Mouse (Mus musculus) lung, embryonic 16.5 days (tissue): Measurements from ENCODE around the gene Mrps7. TPM values are rescaled to one million over a fixed set of nuclear protein-coding genes. Genes with fewer than 3 reads are reported as not detected.

Experiments
- ATAC-seq: fragments of 200-750 bp; cut with Nextera tagmentation; 2 replicates; pipeline ENCODE4 v1.8.0; 2017; ENCODE audit warnings: low read depth, mild to moderate bottlenecking, moderate library complexity
- H3K27ac ChIP-seq: fragments of 300-500 bp; sonication (generic); 2 replicates; pipeline ENCODE4 v1.5.1; 2014; ENCODE audit warnings: mild to moderate bottlenecking, control low read depth, low read length
- H3K27me3 ChIP-seq: fragments of 300-500 bp; sonication (generic); 2 replicates; pipeline ENCODE4 v1.6.1; 2014; ENCODE audit warnings: low read depth, low read length, mixed read lengths; ENCODE audit not compliant: control insufficient read depth, insufficient read depth
- H3K36me3 ChIP-seq: fragments of 300-500 bp; sonication (generic); 2 replicates; pipeline ENCODE4 v1.6.1; 2014; ENCODE audit warnings: low read length; ENCODE audit not compliant: control insufficient read depth, insufficient read depth
- H3K4me1 ChIP-seq: fragments of 300-500 bp; sonication (generic); replicated peaks from 2 replicates; pipeline ENCODE4 v1.6.1; 2014; ENCODE audit warnings: low read length, mixed read lengths; ENCODE audit not compliant: control insufficient read depth, insufficient read depth
- H3K4me2 ChIP-seq: fragments of 300-500 bp; sonication (generic); 2 replicates; pipeline ENCODE4 v1.6.1; 2014; ENCODE audit warnings: low read depth, low read length, control low read depth
- H3K4me3 ChIP-seq: fragments of 300-500 bp; sonication (generic); 2 replicates; pipeline ENCODE4 v1.5.1; 2014; ENCODE audit warnings: mild to moderate bottlenecking, low read length, control low read depth
- H3K9ac ChIP-seq: fragments of 300-500 bp; sonication (generic); 2 replicates; pipeline ENCODE4 v1.6.1; 2014; ENCODE audit warnings: low read length, control low read depth
- H3K9me3 ChIP-seq: fragments of 300-500 bp; sonication (generic); 2 replicates; pipeline ENCODE4 v1.6.1; 2016; ENCODE audit warnings: low read length; ENCODE audit not compliant: control insufficient read depth
- WGBS: fragments of 180-500 bp; shearing (Covaris S2); extraction: QIAGEN DNeasy Blood & Tissue Kit; methylation state at CpG from one replicate; pipeline ENCODE4 v1.1.7; 2014; 5-methylcytosine and 5-hydroxymethylcytosine counted together
- polyA plus RNA-seq: library from polyadenylated mRNA; unstranded; fragments of >200 nt; fragmentation: Nextera tagmentation; extraction: Ambion mirVana; gene quantifications from 2 replicates; pipeline ENCODE4 v1.2.1, GENCODE M21; 2015

Mrps7 gene
- polyA plus RNA-seq, 1 experiment from 2014 or later, result 87.6 TPM

DNA sequence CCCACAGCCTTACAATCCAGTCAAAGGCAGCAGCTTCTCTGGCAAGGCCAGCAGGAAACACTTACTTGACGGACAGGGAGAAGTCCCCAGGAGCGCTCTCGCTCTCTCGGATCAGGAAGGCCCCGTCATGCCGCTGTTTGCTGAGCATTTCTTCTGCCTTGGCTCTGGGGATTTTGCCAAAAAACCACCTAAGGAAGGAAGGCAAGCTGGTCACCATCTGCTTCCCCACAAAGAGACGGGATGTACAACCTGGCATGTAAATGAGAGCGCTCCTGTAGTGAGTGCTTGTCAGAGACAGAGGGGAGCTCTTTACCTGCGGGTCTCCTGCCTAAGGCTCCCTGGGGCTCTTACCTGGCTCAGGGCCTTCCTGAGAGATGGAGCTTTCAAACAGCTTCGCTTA is 46.0 kb downstream of the Mrps7 start:
- no peak overlapping the region; the same call in 1 of the 2 replicates for H3K27ac ChIP-seq
- H3K9ac ChIP-seq, result no peak overlapping the region
- no peak for ATAC-seq
- WGBS, result 49% methylated on average over 10 of the region's 10 CpGs
- H3K4me1 ChIP-seq, result no peaks in the 10 kb centered on the region
- H3K4me3 ChIP-seq, result no peak overlapping the region
- H3K4me2 ChIP-seq, result no peak overlapping the region
- H3K36me3 ChIP-seq, result peaks cover 8% of the 10 kb centered on the region; the same call in 1 of the 2 replicates
- H3K27me3 ChIP-seq, result no peaks in the 10 kb centered on the region
- H3K9me3 ChIP-seq, result no peaks in the 10 kb centered on the region

DNA sequence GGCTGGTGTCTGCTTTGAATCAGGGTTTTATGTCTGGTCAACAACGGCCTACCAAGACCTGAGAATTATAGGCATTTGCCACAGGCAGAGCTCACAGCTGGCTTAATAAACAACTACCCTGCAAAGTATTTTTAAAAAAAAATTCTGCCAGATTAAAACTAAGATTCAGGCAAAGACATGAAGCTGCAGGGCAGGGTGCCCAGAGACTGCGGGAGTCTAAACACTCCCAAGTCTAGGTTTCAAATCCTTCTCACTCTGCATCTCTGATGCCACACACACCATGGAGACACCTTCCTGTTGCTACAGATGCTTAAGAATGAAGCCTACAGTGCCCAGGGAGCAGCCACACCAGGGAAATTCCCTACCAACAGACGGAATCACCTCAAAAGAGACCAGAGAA is 48.0 kb downstream of the Mrps7 start:
- no peaks in the 10 kb centered on the region for H3K9me3 ChIP-seq
- no peak for ATAC-seq
- peaks cover 6% of the 10 kb centered on the region; the same call in 1 of the 2 replicates for H3K36me3 ChIP-seq
- H3K4me1 ChIP-seq, result no peaks in the 10 kb centered on the region
- H3K4me3 ChIP-seq, result no peak overlapping the region
- 89% methylated on average over 3 of the region's 3 CpGs for WGBS
- H3K9ac ChIP-seq, result no peak overlapping the region
- H3K27ac ChIP-seq, result no peak overlapping the region
- H3K27me3 ChIP-seq, result no peaks in the 10 kb centered on the region
- no peak overlapping the region for H3K4me2 ChIP-seq

GRCm38 (mm10) chr11:115653194-115653593 is 49.5 kb downstream of the Mrps7 start:
- H3K27me3 ChIP-seq, result no peaks in the 10 kb centered on the region
- peaks cover 6% of the 10 kb centered on the region; the same call in 1 of the 2 replicates for H3K36me3 ChIP-seq
- H3K9me3 ChIP-seq, result no peaks in the 10 kb centered on the region
- 87% methylated on average over 3 of the region's 3 CpGs for WGBS
- ATAC-seq, result no peak
- no peak overlapping the region for H3K4me3 ChIP-seq
- no peaks in the 10 kb centered on the region for H3K4me1 ChIP-seq
- no peak overlapping the region for H3K27ac ChIP-seq
- H3K4me2 ChIP-seq, result no peak overlapping the region
- H3K9ac ChIP-seq, result no peak overlapping the region

GRCm38 (mm10) chr11:115654128-115654527 is 50.4 kb downstream of the Mrps7 start:
- H3K4me3 ChIP-seq, result no peak overlapping the region
- no peak overlapping the region for H3K9ac ChIP-seq
- H3K4me2 ChIP-seq, result no peak overlapping the region
- ATAC-seq, result no peak
- no peaks in the 10 kb centered on the region for H3K9me3 ChIP-seq
- H3K36me3 ChIP-seq, result peaks cover 5% of the 10 kb centered on the region; the same call in 1 of the 2 replicates
- WGBS, result 66% methylated on average over 2 of the region's 2 CpGs
- H3K4me1 ChIP-seq, result no peaks in the 10 kb centered on the region
- no peak overlapping the region for H3K27ac ChIP-seq
- H3K27me3 ChIP-seq, result no peaks in the 10 kb centered on the region

Other genes with a start within 250 kb of the Mrps7 start
- gene Hid1, start 236.2 kb upstream of the Mrps7 start, polyA plus RNA-seq, result 19.1 and 20.2 TPM in 2 replicates
- gene Cdr2l, start 222.0 kb upstream of the Mrps7 start, polyA plus RNA-seq, result 11.5 and 12.0 TPM in 2 replicates
- gene Mrpl58, start 200.2 kb upstream of the Mrps7 start, polyA plus RNA-seq, result 203 and 205 TPM in 2 replicates
- 822 and 823 TPM in 2 replicates for gene Atp5h, start 184.0 kb upstream of the Mrps7 start, polyA plus RNA-seq
- 3.4 and 4.3 TPM in 2 replicates for gene Kctd2, start 183.8 kb upstream of the Mrps7 start, polyA plus RNA-seq
- not detected in 2 replicates for gene Trim80, start 163.4 kb upstream of the Mrps7 start, polyA plus RNA-seq
- gene Slc16a5, start 141.5 kb upstream of the Mrps7 start, polyA plus RNA-seq, result 0.74 and 2.9 TPM in 2 replicates
- gene Armc7, start 128.3 kb upstream of the Mrps7 start, polyA plus RNA-seq, result 7.2 and 7.4 TPM in 2 replicates
- gene Nt5c, start 112.1 kb upstream of the Mrps7 start, polyA plus RNA-seq, result 71.0 and 74.7 TPM in 2 replicates
- gene Jpt1, start 89.5 kb upstream of the Mrps7 start, polyA plus RNA-seq, result 460 and 462 TPM in 2 replicates
- 889 and 930 TPM in 2 replicates for gene Sumo2, start 67.6 kb upstream of the Mrps7 start, polyA plus RNA-seq
- gene Nup85, start 39.5 kb upstream of the Mrps7 start, polyA plus RNA-seq, result 158 and 165 TPM in 2 replicates
- 21.1 and 25.4 TPM in 2 replicates for gene Gga3, start 126 bp downstream of the Mrps7 start, polyA plus RNA-seq
- 36.8 and 40.6 TPM in 2 replicates for gene Mif4gd, start 9.0 kb downstream of the Mrps7 start, polyA plus RNA-seq
- gene Slc25a19, start 24.4 kb downstream of the Mrps7 start, polyA plus RNA-seq, result 25.0 and 25.4 TPM in 2 replicates
- gene Grb2, start 104.7 kb downstream of the Mrps7 start, polyA plus RNA-seq, result 81.0 and 82.7 TPM in 2 replicates
- 28.2 and 29.1 TPM in 2 replicates for gene Tmem94, start 161.5 kb downstream of the Mrps7 start, polyA plus RNA-seq
- gene Caskin2, start 209.7 kb downstream of the Mrps7 start, polyA plus RNA-seq, result 21.6 and 22.0 TPM in 2 replicates
- gene Tsen54, start 210.8 kb downstream of the Mrps7 start, polyA plus RNA-seq, result 36.9 and 38.1 TPM in 2 replicates
- 45.0 and 58.7 TPM in 2 replicates for gene Llgl2, start 220.1 kb downstream of the Mrps7 start, polyA plus RNA-seq